Mouse (Mus musculus): Measurements from ENCODE around the gene Morn2.
"Not testable (repeated sequence)": the region's sequence is repeated elsewhere in the genome, so short reads cannot be mapped to it uniquely, and the experiment has no call there.

Morn2 gene

GRCm38 (mm10) chr17:80290074-80290657 lies at the start of gene Morn2, which contains the start of gene Dhx57:
TSS of gene Morn2 (plus strand) at chr17:80290203.
TSS of gene Dhx57 (minus strand) at chr17:80290476.
- peak; percentile 96 for DNase-seq (ENCODE audit: low spot score in 2 of 2)

GRCm38 (mm10) chr17:80241594-80241993 lies 48.4 kb upstream of the Morn2 start:
- DNase-seq (ENCODE audit: low spot score in 2 of 2), result no peak

GRCm38 (mm10) chr17:80243116-80243515 lies 46.9 kb upstream of the Morn2 start:
- DNase-seq (ENCODE audit: low spot score in 2 of 2), result no peak

- DNase-seq (ENCODE audit: low spot score in 2 of 2), result peak; percentile 10 to 15
These were observed 37.1 kb upstream of the Morn2 start for GRCm38 (mm10) chr17:80252757-80253525.

GRCm38 (mm10) chr17:80254421-80254820 lies 35.6 kb upstream of the Morn2 start:
- DNase-seq (ENCODE audit: low spot score in 2 of 2), result no peak

- peak; percentile 78 to 88 for DNase-seq (ENCODE audit: low spot score in 2 of 2)
These were observed 34.8 kb upstream of the Morn2 start for GRCm38 (mm10) chr17:80255208-80255607.

GRCm38 (mm10) chr17:80267065-80267464 lies 22.9 kb upstream of the Morn2 start:
- DNase-seq (ENCODE audit: low spot score in 2 of 2), result no peak

GRCm38 (mm10) chr17:80268151-80268550 lies 21.9 kb upstream of the Morn2 start:
- no peak for DNase-seq (ENCODE audit: low spot score in 2 of 2)

GRCm38 (mm10) chr17:80270622-80271021 lies 19.4 kb upstream of the Morn2 start:
- not testable (repeated sequence) for DNase-seq (ENCODE audit: low spot score in 2 of 2)

GRCm38 (mm10) chr17:80278255-80278654 lies 11.7 kb upstream of the Morn2 start:
- DNase-seq (ENCODE audit: low spot score in 2 of 2), result no peak

GRCm38 (mm10) chr17:80279340-80280070 lies 10.5 kb upstream of the Morn2 start:
- no peak for DNase-seq (ENCODE audit: low spot score in 2 of 2)

GRCm38 (mm10) chr17:80284446-80284845 lies 5.6 kb upstream of the Morn2 start:
- DNase-seq (ENCODE audit: low spot score in 2 of 2), result peak in 1 of 2 experiments; percentile 26

GRCm38 (mm10) chr17:80288012-80288411 lies 2.0 kb upstream of the Morn2 start:
- DNase-seq (ENCODE audit: low spot score in 2 of 2), result no peak

GRCm38 (mm10) chr17:80289280-80290073 lies 526 bp upstream of the Morn2 start:
- no peak for DNase-seq (ENCODE audit: low spot score in 2 of 2)

GRCm38 (mm10) chr17:80291148-80291547 lies 1.1 kb downstream of the Morn2 start:
- DNase-seq (ENCODE audit: low spot score in 2 of 2), result peak; percentile 13 to 36

- no peak for DNase-seq (ENCODE audit: low spot score in 2 of 2)
These were observed 5.3 kb downstream of the Morn2 start for GRCm38 (mm10) chr17:80295258-80295657.

- DNase-seq (ENCODE audit: low spot score in 2 of 2), result no peak
These were observed 8.8 kb downstream of the Morn2 start for GRCm38 (mm10) chr17:80298844-80299243.

GRCm38 (mm10) chr17:80307251-80307650 lies 17.2 kb downstream of the Morn2 start, which contains the start of gene Arhgef33:
TSS of gene Arhgef33 (plus strand) at chr17:80307407.
- no peak for DNase-seq (ENCODE audit: low spot score in 2 of 2)

GRCm38 (mm10) chr17:80311761-80312160 lies 21.8 kb downstream of the Morn2 start:
- no peak for DNase-seq (ENCODE audit: low spot score in 2 of 2)

- DNase-seq (ENCODE audit: low spot score in 2 of 2), result no peak
These were observed 22.4 kb downstream of the Morn2 start for GRCm38 (mm10) chr17:80312405-80312804.

GRCm38 (mm10) chr17:80322228-80322627 lies 32.2 kb downstream of the Morn2 start:
- no peak for DNase-seq (ENCODE audit: low spot score in 2 of 2)

GRCm38 (mm10) chr17:80323015-80323414 lies 33.0 kb downstream of the Morn2 start:
- no peak for DNase-seq (ENCODE audit: low spot score in 2 of 2)
